Mouse (Mus musculus): ENCODE measurements around the gene Cplx1.

Cplx1 gene

GRCm38 (mm10) chr5:108549489-108550206 is at the start of gene Cplx1:
Gene Cplx1, minus strand, starts transcription at chr5:108550024.
- DNase-seq = peak; percentile 43

DNA sequence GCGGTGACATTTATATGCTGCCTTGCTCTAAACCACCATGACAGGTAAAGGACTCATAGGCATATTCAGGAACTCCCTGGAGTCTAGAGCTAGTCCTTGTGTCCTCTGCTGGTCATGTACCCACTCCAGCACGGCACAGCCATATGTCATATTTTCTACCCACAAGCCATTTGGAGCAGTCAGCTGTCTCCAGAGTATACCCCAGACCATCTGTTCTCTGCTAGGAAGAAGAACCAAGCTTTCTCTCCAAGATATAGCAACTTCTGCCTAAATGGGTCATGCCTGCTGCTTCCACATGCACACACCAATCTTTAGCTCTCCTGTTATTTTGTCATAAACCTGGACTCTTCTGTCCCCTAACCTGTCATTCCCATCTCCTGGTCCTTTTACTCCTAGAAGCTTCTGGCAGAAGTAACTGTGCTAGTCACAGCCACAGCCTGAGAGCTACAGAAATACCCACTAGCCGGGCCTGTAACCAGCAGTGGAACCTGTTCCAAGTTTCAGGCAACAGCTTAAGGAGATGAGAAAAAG is 31.6 kb upstream of the Cplx1 start:
- no peak for DNase-seq

- no peak for DNase-seq
Measured at GRCm38 (mm10) chr5:108573054-108573453, 23.2 kb upstream of the Cplx1 start.

DNA sequence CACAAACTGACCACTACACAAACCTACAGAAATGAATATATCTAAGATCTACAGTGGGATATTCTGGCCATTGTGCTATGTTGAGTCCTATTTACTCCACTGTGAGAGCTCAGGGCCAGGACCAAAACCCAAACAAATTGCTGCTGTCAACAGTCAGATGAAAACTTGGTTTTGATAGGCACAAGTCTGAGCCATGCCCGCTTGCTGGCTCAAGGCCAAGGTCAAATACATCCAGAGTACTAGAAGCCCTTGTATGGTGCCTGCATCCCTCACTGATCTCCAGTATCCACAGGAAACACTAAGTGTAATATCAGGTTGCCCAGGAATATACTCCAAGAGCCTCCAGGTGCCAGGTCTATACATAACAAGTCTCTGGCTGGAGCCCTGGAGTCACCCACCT is 21.2 kb upstream of the Cplx1 start:
- DNase-seq = no peak

GRCm38 (mm10) chr5:108567104-108567503 is 17.3 kb upstream of the Cplx1 start:
- peak; percentile 54 for DNase-seq

- DNase-seq = no peak
Measured at GRCm38 (mm10) chr5:108566523-108566922, 16.7 kb upstream of the Cplx1 start.

- DNase-seq = no peak
Measured at GRCm38 (mm10) chr5:108565381-108565780, 15.6 kb upstream of the Cplx1 start.

DNA sequence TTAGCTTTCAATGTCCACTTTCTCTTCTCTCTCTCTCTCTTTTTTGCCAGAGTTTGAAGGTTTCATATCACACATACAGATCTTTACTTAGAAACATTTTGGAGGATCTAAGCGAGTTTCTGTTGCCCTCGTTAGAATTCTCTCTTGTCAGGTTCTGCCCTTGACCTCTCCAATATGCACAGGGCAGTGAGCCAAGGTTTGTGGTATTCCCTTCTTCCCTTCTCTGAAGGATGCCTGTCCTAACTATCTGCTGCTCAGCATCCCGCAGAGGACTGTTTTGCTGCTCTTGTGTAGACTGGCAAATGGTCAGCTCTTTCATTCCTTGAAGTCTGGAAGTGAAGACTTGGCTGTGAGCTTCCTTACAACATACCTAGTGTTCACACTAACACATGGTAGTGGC is 14.5 kb upstream of the Cplx1 start:
- DNase-seq = no peak

DNA sequence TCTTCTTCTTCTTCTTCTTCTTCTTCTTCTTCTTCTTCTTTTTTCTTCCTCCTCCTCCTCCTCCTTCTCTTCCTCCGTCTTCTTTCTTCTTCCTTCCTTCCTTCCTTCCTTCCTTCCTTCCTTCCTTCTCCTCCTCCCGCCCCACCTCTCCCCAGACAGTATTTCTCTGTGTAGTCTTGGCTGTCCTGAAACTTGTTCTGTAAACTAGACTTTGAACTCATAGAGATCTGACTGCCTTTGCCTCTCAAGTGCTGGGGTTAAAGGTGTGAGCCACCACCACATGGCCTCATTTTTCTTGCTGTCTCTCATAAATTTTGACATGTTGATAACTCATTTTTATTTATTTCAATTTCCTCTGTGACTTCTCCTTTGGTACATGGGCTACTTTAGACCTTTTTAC is 12.7 kb upstream of the Cplx1 start:
- no peak for DNase-seq

DNA sequence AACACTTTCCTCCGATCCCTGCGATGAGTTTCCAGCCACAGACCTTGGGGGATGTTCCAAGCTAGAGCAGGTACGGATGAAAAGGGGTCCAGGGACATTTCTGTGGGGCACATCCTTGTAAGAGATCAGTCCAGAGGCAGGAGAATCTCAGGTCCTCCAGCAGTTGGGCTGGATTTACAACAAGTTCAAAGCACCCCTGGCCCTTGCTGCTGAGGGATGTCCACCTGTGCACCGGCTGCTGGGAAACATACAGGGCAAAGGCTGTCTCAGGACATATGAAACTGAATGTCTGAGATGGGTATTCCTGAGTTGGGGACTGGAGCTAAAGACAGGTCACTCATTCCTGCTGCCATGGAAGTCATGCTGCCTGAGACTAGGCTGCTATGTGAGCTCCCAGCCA is 7.2 kb upstream of the Cplx1 start:
- DNase-seq = no peak

GRCm38 (mm10) chr5:108554041-108554440 is 4.2 kb upstream of the Cplx1 start:
- DNase-seq = no peak

DNA sequence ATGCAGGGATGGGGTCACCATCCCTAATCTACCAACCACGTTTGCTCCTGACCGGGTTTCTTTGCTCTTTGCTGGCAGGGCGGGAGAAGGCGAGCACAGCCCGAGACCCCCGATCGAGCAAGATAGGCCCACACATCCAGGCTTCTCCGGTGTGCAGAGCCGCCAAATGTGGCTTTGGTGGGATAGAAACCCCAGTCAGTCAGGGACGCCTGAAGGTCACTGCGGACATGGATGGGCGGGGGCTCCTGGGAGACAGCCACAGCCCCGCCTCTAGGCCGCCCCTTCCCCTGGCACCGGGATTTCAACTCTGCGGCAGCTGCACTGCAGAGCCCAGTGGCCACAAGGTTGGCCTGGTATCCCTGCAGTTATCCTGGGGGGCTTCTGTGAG is 377 bp upstream of the Cplx1 start:
- no peak for DNase-seq

DNA sequence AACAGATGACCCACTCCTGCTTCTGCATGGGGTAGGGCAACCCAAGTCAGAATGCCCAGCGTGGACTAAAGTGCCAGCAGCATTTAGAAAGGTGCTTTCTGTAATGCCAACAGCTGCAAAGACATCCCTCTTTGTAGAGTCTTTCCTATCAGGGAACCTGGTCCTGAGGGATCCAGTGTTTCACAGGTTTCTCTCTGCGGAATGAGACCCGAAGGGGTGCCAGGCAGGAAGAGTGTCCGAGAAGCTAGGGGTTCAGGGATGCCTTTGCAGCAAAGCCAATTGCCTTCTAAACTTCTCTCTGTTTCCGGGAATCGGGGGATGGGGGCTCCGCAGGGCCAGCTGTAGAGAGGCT is 711 bp downstream of the Cplx1 start:
- DNase-seq = no peak

DNA sequence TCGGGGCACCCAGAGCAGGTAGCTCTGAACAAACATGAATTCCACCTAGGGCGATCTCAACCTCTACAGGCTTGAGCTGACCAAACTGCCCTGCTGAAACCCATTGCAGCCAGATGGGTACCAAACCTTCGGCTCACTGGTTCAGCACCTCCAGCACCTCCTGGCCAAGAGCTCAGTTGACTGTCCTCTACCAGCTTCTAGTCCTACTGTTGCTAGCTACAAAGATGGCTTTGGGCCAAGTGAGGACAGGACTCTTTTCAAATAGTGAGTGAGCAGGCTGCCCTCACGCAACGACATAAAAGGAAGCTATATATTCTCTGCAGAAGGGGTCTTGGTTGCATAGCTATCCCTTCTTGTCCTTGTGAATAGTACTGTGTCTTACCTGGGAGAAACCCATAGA is 2.2 kb downstream of the Cplx1 start:
- DNase-seq = no peak

- DNase-seq = no peak
Measured at GRCm38 (mm10) chr5:108543516-108544291, 6.1 kb downstream of the Cplx1 start.

DNA sequence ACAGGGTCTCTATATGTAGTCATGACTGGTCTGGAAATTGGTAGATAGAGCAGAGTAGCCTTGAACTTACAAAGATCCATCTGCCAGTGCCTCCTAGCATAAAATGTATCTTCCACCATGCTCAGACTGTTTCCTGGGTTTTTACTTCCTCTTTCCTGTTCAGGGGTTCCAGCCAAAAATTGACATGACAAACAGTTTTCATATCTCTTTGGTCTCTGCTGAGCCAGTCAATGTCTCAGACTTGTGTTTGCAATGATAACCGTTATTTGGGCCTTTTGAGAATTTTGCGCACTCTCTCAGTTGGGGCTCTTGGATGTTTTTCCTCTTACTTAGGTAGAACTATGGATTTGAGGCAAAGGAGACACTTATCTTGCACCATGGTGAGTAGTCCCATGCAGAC is 15.6 kb downstream of the Cplx1 start:
- no peak for DNase-seq

DNA sequence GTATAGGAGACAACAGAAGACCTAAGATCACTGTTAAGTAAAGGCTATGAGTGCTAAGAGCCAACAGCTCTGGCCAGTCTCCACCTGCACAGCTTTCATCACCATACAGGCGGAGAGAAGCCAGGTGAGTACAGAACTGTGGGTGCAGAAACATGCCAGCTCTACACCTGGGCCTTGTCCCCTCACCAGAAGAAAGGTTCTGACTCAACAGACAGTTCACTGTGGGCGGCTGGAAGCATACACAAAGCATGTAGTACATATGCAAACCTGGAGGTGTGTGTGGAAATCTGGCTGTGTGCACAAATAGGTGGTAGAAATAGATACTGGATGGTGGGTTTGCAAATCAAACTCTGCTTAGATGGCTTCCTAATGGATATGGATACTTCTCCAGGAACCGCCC is 27.2 kb downstream of the Cplx1 start:
- DNase-seq = no peak

DNA sequence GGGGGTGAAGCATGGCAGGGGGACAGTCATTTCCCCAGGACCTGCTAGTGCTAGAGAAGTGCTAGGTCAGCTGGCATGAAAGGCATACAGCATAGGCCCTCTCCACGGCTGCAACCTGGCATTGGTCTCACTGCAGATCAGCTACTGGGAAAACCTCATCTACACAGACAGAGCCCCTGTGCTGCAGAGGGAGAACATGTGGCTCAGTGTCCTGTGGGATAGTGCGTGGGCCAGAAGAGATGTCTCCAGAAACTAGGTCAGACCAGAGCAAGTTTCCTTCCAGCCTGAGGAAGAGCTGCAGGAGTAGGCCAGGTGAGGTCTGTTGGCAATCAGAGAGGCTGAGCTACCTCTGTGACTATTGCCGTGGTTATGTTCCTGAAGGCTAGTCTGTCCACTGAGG is 27.9 kb downstream of the Cplx1 start:
- DNase-seq = no peak

DNA sequence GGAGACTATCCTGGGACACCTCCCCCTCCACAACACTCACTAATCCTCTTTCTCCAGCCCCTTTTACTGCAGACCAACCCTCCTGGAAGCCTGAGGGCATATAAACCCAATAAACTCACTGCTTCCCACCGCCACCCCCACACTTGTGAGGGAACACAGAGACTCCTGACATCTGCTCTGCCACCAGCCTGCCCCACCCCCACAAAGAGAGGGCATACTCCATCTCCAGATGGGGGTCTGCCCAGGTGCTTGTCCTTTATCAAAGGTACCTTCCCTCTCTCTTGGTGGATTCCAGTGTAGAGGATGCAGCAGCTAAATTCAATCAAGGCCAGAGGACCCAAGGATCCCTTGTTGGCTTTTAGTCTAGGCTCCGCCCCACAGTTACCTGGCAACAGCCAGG is 28.8 kb downstream of the Cplx1 start:
- DNase-seq = no peak

DNA sequence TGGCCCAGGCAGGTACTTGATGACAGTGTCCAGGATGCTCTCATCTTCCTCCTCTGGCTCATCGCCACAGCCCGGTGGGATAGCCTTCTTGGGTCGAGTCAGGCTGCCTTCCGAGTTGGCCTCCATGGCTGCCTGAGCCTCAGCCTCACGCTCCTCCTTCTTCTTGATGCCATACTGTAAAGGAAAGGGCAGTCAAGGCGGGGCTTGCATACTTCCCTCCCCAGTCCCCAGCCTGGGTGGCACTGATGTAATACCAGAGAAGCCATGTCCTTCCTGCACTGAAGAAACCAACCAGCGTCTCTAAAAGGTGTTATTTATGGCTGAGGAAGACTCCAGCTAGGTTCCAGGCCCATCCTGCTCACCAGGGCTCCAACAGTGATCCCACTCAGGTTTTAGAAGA is 29.7 kb downstream of the Cplx1 start:
- DNase-seq = no peak

DNA sequence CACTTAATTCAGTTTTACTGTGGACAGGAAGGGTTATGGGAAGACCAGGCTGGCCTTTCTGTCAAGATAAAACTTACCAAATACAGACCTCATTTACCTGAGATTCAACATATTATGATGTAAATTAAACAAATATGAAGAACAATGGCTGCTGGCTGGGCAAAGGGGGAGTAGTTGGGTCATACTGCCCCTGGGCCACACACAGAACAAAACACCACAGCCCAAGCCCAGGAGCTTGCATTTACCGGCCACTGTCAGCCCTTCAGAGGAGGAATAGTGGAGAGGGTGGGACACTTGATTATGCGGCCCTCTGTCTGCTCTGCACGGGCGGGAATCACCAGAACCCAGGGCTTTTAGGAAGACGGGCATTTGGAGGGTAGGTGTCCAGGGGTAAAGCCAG is 30.9 kb downstream of the Cplx1 start:
- DNase-seq = no peak

DNA sequence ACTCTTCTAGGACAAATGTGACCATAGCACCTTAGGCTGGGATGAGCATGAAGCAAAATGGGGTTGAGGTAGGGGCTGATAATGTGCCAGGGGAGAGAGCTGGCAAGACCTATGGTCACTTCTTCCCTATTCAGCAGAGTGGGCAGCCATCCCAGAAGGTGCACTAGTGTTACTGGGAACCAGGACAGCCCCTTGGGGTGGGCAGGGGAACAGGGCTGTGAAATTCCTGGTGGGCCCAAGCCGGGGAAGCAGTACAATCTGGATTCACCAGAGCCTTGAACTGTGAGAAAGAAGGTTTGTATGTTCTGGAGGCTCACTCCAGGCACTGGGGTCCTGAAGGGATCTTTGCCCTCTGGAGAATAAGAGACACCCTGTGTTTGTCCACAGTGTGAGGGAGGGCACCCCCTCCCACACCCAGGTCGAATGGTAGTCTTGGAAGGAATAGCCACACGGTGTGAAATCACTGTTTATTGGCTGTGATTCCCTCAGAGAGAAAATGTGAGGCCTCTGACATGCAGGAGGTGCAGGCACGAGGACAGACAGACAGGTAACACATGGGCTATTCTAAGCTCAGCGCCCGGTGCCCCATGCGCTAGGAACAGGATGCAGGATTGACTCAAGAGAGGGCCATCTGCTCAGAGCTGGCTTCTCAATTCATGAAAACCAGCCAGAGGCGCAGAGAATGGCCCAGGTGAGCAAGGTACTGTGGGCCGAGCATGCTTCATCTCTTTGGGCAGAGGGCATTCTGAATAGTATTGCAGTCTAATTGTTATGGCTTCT is 31.5 kb downstream of the Cplx1 start:
- DNase-seq = no peak

GRCm38 (mm10) chr5:108516655-108517054 is 33.2 kb downstream of the Cplx1 start:
- no peak for DNase-seq
